Mouse (Mus musculus): ENCODE results near the gene Gm10639. TPM values are rescaled to one million over a fixed set of nuclear protein-coding genes. Genes with fewer than 3 reads are reported as not detected.
A peak's percentile ranks its signal among the peaks of the same experiment; 100 is the strongest.
"Not testable (repeated sequence)": the region's sequence is repeated elsewhere in the genome, so short reads cannot be mapped to it uniquely, and the experiment has no call there.

The Gm10639 gene
- total and polyA plus RNA-seq, 3 experiments, result not detected

- H3K4me3 ChIP-seq (replicated peaks in 1 of 3; ENCODE audit: low read depth in 2 of 3, low read length in 2 of 3, poor library complexity in 1 of 3), result no peak overlapping the region
- no peak overlapping the region for H3K27ac ChIP-seq (ENCODE audit: insufficient read depth, low read depth)
- DNase-seq (ENCODE audit: extremely low read depth), result peak; percentile 15
- H3K4me1 ChIP-seq (ENCODE audit: control insufficient read depth in 1 of 2, insufficient read depth in 2 of 2), result peaks cover 3 to 7% of the 10 kb centered on the region in 2 experiments; a peak in 1 of 4 replicates
- in situ Hi-C loops (cut with MboI; ENCODE audit: low pct_ligation_motif_present, low pct_unique_long_range_greater_than_20kb, low sequenced_read_pairs), result no loop called here
- no peak for TF ChIP-seq TCF12 (IDR thresholded peaks at IDR 0.05; ENCODE audit: low read depth, low read length)
- peak; percentile 44 for TF ChIP-seq RAD21 (IDR thresholded peaks at IDR 0.05; ENCODE audit: low read depth, low read length)
- TF ChIP-seq CTCF (conservative IDR thresholded peaks at IDR 0.05 in 1 of 2, IDR thresholded peaks at IDR 0.05 in 1 of 2; ENCODE audit: low read depth in 2 of 2, low read length in 2 of 2), result peak; percentile 21 to 68; a peak in 2 of 4 replicates
- peak; percentile 63; the same call in 1 of the 2 replicates for TF ChIP-seq MYC (IDR thresholded peaks at IDR 0.05; ENCODE audit: low read depth, low read length)
- TF ChIP-seq NELFE (IDR thresholded peaks at IDR 0.05; ENCODE audit: low read depth, low read length), result no peak
- no peaks in the 10 kb centered on the region for H3K79me2 ChIP-seq (replicated peaks; ENCODE audit: control insufficient read depth, extremely low read depth, insufficient read depth, poor library complexity, severe bottlenecking)
- no peaks in the 10 kb centered on the region for H3K9me3 ChIP-seq (replicated peaks; ENCODE audit: low read length)
- no peak overlapping the region for H3K4me2 ChIP-seq (ENCODE audit: insufficient read depth, low read depth, poor library complexity, severe bottlenecking)
- no peak overlapping the region for H3K9ac ChIP-seq (ENCODE audit: insufficient read depth, low read depth)
- peaks cover 7% of the 10 kb centered on the region for H3K27me3 ChIP-seq (replicated peaks)
- dilution Hi-C loops (cut with MboI; ENCODE audit: extremely low pct_ligation_motif_present, extremely low pct_unique_long_range_greater_than_20kb, low sequenced_read_pairs), result no loop called here
- H3K36me3 ChIP-seq (replicated peaks in 1 of 2; ENCODE audit: control insufficient read depth in 1 of 2, insufficient read depth in 1 of 2, low read length in 1 of 2), result no peaks in the 10 kb centered on the region
These were observed 29.8 kb downstream of the Gm10639 start for GRCm38 (mm10) chr9:78319499-78319898.

DNA sequence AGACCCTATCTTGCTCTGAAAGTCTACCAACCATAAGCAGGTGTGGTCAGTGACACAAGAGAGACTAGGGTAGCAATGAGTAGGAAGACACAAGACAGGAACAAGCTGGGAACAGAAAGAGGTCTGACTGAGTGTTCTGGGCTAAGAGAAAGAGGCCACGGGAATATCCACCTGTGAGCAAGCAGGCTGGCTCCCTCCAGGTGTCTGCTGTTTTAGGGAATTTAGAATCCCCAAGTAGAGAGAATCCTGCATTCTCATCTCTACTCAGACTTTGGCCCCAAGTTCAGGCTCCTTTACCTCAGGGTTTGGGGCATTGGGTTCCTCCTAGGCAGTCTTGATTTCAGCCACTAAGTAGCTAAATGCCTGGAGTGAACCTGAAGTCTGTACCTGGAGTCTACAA, 37.6 kb downstream of the Gm10639 start, which contains the start of gene Omt2b:
TSS of gene Omt2b (plus strand) at position 301 of the 400 bp plus-strand sequence.
- H3K27ac ChIP-seq (ENCODE audit: insufficient read depth, low read depth); H3K9ac ChIP-seq (ENCODE audit: insufficient read depth, low read depth); H3K9me3 ChIP-seq (replicated peaks; ENCODE audit: low read length); H3K4me3 ChIP-seq (replicated peaks in 1 of 3; ENCODE audit: low read depth in 2 of 3, low read length in 2 of 3, poor library complexity in 1 of 3); H3K79me2 ChIP-seq (replicated peaks; ENCODE audit: control insufficient read depth, extremely low read depth, insufficient read depth, poor library complexity, severe bottlenecking); DNase-seq (ENCODE audit: extremely low read depth); H3K4me2 ChIP-seq (ENCODE audit: insufficient read depth, low read depth, poor library complexity, severe bottlenecking); in situ Hi-C loops (cut with MboI; ENCODE audit: low pct_ligation_motif_present, low pct_unique_long_range_greater_than_20kb, low sequenced_read_pairs); dilution Hi-C loops (cut with MboI; ENCODE audit: extremely low pct_ligation_motif_present, extremely low pct_unique_long_range_greater_than_20kb, low sequenced_read_pairs); H3K36me3 ChIP-seq (replicated peaks in 1 of 2; ENCODE audit: control insufficient read depth in 1 of 2, insufficient read depth in 1 of 2, low read length in 1 of 2); H3K4me1 ChIP-seq (ENCODE audit: control insufficient read depth in 1 of 2, insufficient read depth in 2 of 2); H3K27me3 ChIP-seq (replicated peaks): not testable (repeated sequence)

GRCm38 (mm10) chr9:78337050-78337449, 47.3 kb downstream of the Gm10639 start:
- H3K9ac ChIP-seq (ENCODE audit: insufficient read depth, low read depth); H3K4me2 ChIP-seq (ENCODE audit: insufficient read depth, low read depth, poor library complexity, severe bottlenecking); DNase-seq (ENCODE audit: extremely low read depth); H3K27ac ChIP-seq (ENCODE audit: insufficient read depth, low read depth); dilution Hi-C loops (cut with MboI; ENCODE audit: extremely low pct_ligation_motif_present, extremely low pct_unique_long_range_greater_than_20kb, low sequenced_read_pairs); H3K79me2 ChIP-seq (replicated peaks; ENCODE audit: control insufficient read depth, extremely low read depth, insufficient read depth, poor library complexity, severe bottlenecking); H3K36me3 ChIP-seq (replicated peaks in 1 of 2; ENCODE audit: control insufficient read depth in 1 of 2, insufficient read depth in 1 of 2, low read length in 1 of 2); H3K27me3 ChIP-seq (replicated peaks); H3K4me1 ChIP-seq (ENCODE audit: control insufficient read depth in 1 of 2, insufficient read depth in 2 of 2); H3K4me3 ChIP-seq (replicated peaks in 1 of 3; ENCODE audit: low read depth in 2 of 3, low read length in 2 of 3, poor library complexity in 1 of 3); in situ Hi-C loops (cut with MboI; ENCODE audit: low pct_ligation_motif_present, low pct_unique_long_range_greater_than_20kb, low sequenced_read_pairs); H3K9me3 ChIP-seq (replicated peaks; ENCODE audit: low read length): not testable (repeated sequence)

- H3K27ac ChIP-seq (ENCODE audit: insufficient read depth, low read depth); H3K79me2 ChIP-seq (replicated peaks; ENCODE audit: control insufficient read depth, extremely low read depth, insufficient read depth, poor library complexity, severe bottlenecking); H3K4me3 ChIP-seq (replicated peaks in 1 of 3; ENCODE audit: low read depth in 2 of 3, low read length in 2 of 3, poor library complexity in 1 of 3); H3K4me2 ChIP-seq (ENCODE audit: insufficient read depth, low read depth, poor library complexity, severe bottlenecking); H3K9me3 ChIP-seq (replicated peaks; ENCODE audit: low read length); H3K4me1 ChIP-seq (ENCODE audit: control insufficient read depth in 1 of 2, insufficient read depth in 2 of 2); H3K36me3 ChIP-seq (replicated peaks in 1 of 2; ENCODE audit: control insufficient read depth in 1 of 2, insufficient read depth in 1 of 2, low read length in 1 of 2); dilution Hi-C loops (cut with MboI; ENCODE audit: extremely low pct_ligation_motif_present, extremely low pct_unique_long_range_greater_than_20kb, low sequenced_read_pairs); in situ Hi-C loops (cut with MboI; ENCODE audit: low pct_ligation_motif_present, low pct_unique_long_range_greater_than_20kb, low sequenced_read_pairs); H3K9ac ChIP-seq (ENCODE audit: insufficient read depth, low read depth); H3K27me3 ChIP-seq (replicated peaks): not testable (repeated sequence)
- DNase-seq (ENCODE audit: extremely low read depth), result peak; percentile 34
- TF ChIP-seq RAD21 (IDR thresholded peaks at IDR 0.05; ENCODE audit: low read depth, low read length) (peak; percentile 29), SMC3 (IDR thresholded peaks at IDR 0.05; ENCODE audit: low read depth, low read length) (peak; percentile 32), CTCF (conservative IDR thresholded peaks at IDR 0.05 in 1 of 2, IDR thresholded peaks at IDR 0.05 in 1 of 2; ENCODE audit: low read depth in 2 of 2, low read length in 2 of 2) (peak; percentile 67)
These were observed 50.6 kb downstream of the Gm10639 start for GRCm38 (mm10) chr9:78340324-78340723.

DNA sequence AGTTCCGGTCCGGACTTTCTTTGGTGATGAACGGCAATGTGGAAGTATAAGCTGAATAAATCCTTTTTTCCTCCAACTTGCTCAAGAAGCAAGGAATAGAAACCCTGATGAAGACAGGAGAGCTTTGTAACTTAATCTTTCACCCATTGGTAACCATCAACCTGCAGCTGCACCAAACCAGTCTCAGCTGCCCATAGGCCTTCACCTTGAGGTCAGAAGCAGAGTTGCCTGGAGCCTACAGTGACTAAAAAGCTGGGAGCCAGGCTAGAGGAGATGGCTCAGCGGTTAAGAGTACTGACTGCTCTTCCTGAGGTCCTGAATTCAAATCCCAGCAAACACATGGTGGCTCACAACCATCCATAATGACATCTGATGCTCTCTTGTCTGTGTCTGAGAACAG, 52.8 kb downstream of the Gm10639 start:
- DNase-seq (ENCODE audit: extremely low read depth); H3K9me3 ChIP-seq (replicated peaks; ENCODE audit: low read length); H3K4me3 ChIP-seq (replicated peaks in 1 of 3; ENCODE audit: low read depth in 2 of 3, low read length in 2 of 3, poor library complexity in 1 of 3); in situ Hi-C loops (cut with MboI; ENCODE audit: low pct_ligation_motif_present, low pct_unique_long_range_greater_than_20kb, low sequenced_read_pairs); dilution Hi-C loops (cut with MboI; ENCODE audit: extremely low pct_ligation_motif_present, extremely low pct_unique_long_range_greater_than_20kb, low sequenced_read_pairs); H3K4me1 ChIP-seq (ENCODE audit: control insufficient read depth in 1 of 2, insufficient read depth in 2 of 2); H3K36me3 ChIP-seq (replicated peaks in 1 of 2; ENCODE audit: control insufficient read depth in 1 of 2, insufficient read depth in 1 of 2, low read length in 1 of 2); H3K27ac ChIP-seq (ENCODE audit: insufficient read depth, low read depth); H3K4me2 ChIP-seq (ENCODE audit: insufficient read depth, low read depth, poor library complexity, severe bottlenecking); H3K79me2 ChIP-seq (replicated peaks; ENCODE audit: control insufficient read depth, extremely low read depth, insufficient read depth, poor library complexity, severe bottlenecking); H3K9ac ChIP-seq (ENCODE audit: insufficient read depth, low read depth): not testable (repeated sequence)
- H3K27me3 ChIP-seq (replicated peaks), result peaks cover 13% of the 10 kb centered on the region

GRCm38 (mm10) chr9:78343055-78343454, 53.3 kb downstream of the Gm10639 start:
- DNase-seq (ENCODE audit: extremely low read depth); H3K27ac ChIP-seq (ENCODE audit: insufficient read depth, low read depth); H3K4me1 ChIP-seq (ENCODE audit: control insufficient read depth in 1 of 2, insufficient read depth in 2 of 2); H3K4me2 ChIP-seq (ENCODE audit: insufficient read depth, low read depth, poor library complexity, severe bottlenecking); H3K79me2 ChIP-seq (replicated peaks; ENCODE audit: control insufficient read depth, extremely low read depth, insufficient read depth, poor library complexity, severe bottlenecking); dilution Hi-C loops (cut with MboI; ENCODE audit: extremely low pct_ligation_motif_present, extremely low pct_unique_long_range_greater_than_20kb, low sequenced_read_pairs); in situ Hi-C loops (cut with MboI; ENCODE audit: low pct_ligation_motif_present, low pct_unique_long_range_greater_than_20kb, low sequenced_read_pairs); H3K9me3 ChIP-seq (replicated peaks; ENCODE audit: low read length); H3K9ac ChIP-seq (ENCODE audit: insufficient read depth, low read depth); H3K4me3 ChIP-seq (replicated peaks in 1 of 3; ENCODE audit: low read depth in 2 of 3, low read length in 2 of 3, poor library complexity in 1 of 3); H3K36me3 ChIP-seq (replicated peaks in 1 of 2; ENCODE audit: control insufficient read depth in 1 of 2, insufficient read depth in 1 of 2, low read length in 1 of 2): not testable (repeated sequence)
- peaks cover 17% of the 10 kb centered on the region for H3K27me3 ChIP-seq (replicated peaks)
